Mouse (Mus musculus) embryonic fibroblast, embryonic 13.5 days (primary cell): ENCODE results near the gene Ubr4.

Experiments used
- CTCF ChIP-seq: IDR thresholded peaks from 2 replicates; pipeline ENCODE4 v1.5.1; 2011; ENCODE audit warnings: mild to moderate bottlenecking, control low read depth, low read length, moderate library complexity, borderline replicate concordance; ENCODE audit not compliant: insufficient read depth
- POLR2A ChIP-seq: IDR thresholded peaks from 2 replicates; pipeline ENCODE4 v1.6.1; 2011; ENCODE audit warnings: low read depth, mild to moderate bottlenecking, control low read depth, low read length, moderate library complexity

- TF ChIP-seq POLR2A (no peak), CTCF (no peak)
Observed at GRCm38 (mm10) chr4:139389557-139389956, 37.1 kb downstream of the Ubr4 start.
